Mouse (Mus musculus) megakaryocyte, embryonic 14.5 days (primary cell): ENCODE data around the gene Kcnb1.
"Not testable (repeated sequence)": the region's sequence is repeated elsewhere in the genome, so short reads cannot be mapped to it uniquely, and the experiment has no call there.

Source experiments
- FLI1 ChIP-seq: IDR thresholded peaks from 2 replicates; pipeline ENCODE4 v1.6.1; 2012; ENCODE audit warnings: low read length, inconsistent platforms, mixed read lengths
- GATA1 ChIP-seq: IDR thresholded peaks from 3 replicates; pipeline ENCODE4 v1.6.1; 2012; ENCODE audit warnings: mixed read lengths, low read length, inconsistent platforms, borderline replicate concordance

DNA sequence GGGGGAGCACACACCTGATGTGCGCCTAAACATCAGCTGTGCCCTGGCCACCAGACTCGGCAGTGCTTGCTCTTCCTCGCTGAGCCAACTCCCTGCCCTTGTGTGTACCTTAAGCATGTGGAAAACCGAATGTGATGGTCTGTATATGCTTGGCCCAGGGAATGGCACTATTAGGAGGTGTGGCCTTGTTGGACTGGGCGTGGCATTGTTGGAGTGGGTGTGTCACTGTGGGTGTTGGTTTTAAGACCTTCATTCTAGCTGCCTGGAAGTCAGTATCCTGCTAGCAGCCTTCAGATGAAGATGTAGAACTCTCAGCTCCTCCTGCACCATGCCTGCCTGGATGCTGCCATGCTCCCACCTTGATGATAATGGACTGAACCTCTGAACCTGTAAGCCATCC, 14.7 kb upstream of the Kcnb1 start:
- not testable (repeated sequence) for TF ChIP-seq GATA1, FLI1
